Mouse (Mus musculus): Measurements from ENCODE around the gene Tmem51.
A peak's percentile ranks its signal among the peaks of the same experiment; 100 is the strongest.

The Tmem51 gene

DNA sequence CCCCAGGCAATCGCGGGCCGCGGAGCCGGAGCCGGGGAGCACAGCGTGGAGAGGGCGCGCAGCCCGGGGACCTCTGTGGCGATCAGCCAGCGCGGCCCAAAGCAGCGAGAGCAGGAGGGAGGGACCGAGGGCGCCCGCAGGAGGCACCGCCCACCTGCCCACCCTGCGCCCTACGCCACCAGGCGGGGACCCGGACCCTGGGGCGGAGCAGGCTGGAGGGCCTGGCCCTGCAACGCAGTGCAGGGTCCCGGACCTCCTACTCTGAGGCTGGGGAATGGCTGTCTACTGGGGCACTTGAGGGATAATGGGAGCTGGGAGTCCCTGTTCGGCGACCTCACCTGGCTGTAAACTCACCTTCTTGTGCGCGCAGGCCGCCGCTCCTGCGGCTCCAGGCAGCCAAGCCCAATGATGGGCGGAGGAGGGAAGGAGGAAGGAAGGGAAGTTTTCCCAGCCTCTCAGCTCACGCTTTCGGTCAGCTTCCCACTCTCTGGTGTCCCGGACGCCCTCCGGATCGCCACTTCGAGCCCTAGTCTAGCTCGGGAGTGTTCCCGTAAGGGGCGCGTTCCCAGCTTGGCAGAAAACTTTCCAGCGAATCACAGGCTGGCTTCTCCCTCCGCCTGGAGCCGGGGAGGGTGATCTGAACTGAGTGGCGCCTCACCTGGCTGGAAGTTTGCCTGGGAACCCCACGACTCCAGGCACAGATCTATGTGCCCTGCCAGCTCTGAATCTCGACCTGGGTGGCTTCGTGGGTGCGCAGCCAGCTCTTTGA lies at the start of gene Tmem51:
Gene Tmem51 (minus strand): TSS at position 174 of the 769 bp plus-strand sequence.
- peak; percentile 69 for DNase-seq

DNA sequence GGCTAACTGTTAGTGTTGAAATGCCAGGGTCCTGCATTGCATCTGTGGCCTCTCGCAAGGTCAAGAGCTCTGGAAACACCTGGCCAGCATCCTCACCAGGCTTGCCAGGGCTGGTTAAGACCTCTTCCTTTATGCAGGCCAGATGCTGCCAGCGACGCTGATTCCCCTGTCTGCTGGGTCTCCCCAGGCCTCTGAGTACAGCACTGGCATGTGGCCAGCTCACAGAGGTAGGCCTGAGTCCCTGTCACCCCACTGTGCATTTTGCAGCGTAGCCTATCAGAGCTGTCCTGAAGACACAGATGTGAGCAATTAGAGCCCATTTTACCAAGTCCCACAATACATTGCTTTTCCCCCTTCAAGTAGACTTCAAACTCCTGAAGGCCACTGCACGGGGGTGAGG lies 46.1 kb upstream of the Tmem51 start:
- DNase-seq, result no peak

DNA sequence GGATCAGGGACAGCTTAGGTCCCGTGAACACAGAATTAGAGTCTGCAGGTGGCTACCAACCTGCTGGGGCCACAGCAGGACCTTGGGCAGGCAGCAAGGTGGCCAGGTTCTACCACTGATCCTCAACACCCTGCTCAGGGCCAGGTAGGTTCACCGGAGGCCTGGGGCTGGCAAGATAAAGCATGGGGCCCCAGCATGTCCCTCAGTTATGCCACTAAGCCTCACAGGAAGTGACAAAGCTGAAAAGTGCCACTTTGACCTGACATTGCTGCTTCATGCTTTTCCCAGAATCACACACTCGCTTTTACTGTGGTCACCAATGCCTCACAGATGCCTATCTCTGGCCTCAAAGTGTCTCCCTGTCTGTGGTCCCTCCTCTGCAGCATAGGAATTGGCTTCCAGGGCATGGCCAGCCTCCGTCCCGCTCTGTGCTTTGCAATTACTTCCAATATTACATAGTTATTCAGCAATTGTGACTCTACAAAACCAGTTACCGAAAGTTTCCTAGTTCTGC lies 43.2 kb upstream of the Tmem51 start:
- no peak for DNase-seq

DNA sequence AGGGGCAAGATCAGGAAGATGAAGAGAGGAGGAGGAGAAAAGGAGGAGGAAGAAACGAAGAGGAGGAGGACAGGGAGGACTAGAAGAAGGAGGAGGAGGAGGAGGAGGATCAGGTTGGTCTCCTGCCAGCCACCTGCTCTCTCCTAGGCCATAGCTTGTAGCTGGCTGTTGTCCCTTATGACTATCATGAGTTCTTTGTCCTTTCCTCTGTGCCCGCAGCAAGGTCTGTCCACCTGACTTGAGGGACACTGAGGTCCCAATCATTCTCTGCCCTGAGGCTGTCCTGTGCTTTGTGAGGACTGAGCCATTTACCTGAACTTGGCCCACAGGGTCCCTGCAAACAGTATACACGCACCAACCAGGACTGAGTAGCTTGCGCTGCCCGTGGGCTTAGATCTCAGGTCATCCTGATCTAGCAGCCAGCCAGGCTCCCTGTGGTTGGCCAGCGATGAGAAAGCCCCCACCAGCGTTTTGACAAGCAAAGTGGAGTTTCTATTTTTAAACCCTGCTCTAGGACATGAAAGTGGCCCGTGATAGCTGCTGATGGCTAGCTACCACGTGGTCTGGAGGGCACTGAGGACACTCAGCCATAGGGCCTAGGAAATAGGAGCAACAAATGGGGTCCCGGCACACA lies 42.7 kb upstream of the Tmem51 start:
- no peak for DNase-seq

DNA sequence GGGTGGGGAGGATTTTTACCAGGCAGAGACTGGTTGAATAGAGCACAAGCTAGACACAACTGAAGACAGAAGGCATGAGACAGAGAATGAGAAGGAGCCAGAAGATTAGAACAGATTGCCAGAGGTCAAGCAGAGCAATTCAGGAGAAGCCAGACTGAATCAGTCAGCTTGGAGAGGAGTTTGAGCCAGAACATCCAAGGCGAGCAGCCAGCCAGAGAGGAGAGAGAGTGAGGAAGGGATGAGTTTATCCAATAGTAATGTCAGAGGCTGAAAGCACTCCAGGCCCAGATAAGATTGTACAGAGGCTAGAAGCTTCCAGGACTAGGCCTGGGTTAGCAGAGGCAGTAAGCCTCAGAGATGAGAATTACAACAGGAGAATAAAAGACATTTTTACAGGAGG lies 37.1 kb upstream of the Tmem51 start:
- no peak for DNase-seq

DNA sequence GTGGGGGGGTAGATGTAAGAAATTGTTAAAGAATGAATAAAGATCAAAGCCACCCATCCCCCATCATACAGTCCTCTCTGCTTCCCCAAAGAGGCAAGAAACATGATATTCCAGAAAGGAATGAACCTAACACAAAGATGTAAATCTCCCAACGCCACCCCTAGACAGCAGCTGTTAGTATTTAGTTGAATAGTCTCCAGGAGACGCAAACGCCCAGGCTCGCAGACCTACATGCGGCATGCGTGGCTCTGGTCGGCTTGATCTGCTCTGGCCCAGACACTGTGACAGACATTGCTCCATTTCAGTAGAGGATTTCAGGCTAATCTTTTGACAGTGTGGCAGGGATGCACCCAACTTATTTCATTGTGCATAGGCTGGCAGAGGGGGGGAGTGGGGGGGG lies 34.4 kb upstream of the Tmem51 start:
- DNase-seq, result no peak

DNA sequence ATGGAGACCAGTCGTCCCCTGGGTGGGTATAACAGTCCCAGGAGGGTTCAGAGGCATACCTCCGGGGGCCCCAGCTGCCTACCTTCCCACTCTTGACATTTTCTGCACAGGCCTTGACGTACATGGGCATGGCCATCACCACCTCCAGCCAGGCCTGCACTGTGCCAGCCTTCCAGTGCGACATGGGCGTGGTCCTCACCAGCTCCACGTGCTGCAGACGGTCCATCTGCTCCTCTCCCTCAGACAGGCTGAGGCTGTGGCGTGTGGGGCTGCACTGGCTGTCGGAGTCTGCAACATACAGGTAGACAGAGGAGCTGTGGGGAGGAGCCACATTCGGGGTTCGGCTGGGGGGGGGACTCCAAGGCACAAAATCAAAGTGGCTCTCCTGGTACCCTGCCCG lies 33.9 kb upstream of the Tmem51 start:
- DNase-seq, result no peak

DNA sequence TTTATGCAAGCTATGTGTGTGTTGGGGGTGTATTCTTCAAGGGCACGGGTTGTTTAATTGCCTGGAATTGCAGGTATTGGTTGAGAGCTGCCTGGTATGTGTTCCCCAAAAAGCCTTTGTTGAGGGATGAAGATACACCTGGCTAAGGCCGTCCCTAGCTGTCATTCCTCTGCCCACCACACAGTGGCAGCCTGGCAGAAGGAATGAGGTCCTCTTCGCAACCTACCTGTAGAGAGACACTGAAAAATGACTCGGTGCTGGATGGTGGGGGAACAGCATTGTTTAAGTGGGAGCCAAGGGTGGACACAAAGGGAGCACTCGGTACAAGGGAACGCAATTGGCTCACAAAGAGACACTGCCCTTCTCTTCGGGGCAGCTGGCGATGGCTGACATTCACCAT lies 29.2 kb upstream of the Tmem51 start:
- peak; percentile 67 for DNase-seq

DNA sequence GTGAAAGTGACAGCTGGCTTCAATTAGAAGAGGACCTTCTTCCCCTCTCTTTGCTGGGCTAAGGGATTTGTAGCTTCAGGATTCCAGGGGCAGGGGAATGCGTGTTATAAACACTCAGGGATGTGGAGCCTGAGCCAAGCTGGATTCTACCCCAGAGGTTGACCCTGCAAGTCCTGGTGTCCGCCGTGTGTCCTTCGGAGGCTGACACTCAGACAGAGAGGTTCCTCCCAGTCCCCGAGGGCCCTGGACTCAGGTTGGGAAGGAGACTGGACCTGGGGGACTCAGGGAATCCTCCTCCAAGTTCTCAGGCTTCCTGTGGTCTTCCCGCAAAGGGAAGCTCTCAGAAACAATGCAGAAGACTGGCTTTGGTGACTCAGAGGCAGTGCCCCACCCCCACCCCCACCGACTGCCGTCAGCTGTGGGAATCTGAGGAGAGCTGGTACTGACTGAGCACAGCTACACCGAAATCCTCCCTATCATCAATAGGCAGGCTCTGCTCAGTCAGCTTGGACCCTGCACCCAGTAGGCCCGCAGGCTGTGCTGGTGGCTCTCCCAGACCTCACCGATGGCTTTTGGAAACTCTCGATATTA lies 19.1 kb upstream of the Tmem51 start:
- DNase-seq, result no peak

DNA sequence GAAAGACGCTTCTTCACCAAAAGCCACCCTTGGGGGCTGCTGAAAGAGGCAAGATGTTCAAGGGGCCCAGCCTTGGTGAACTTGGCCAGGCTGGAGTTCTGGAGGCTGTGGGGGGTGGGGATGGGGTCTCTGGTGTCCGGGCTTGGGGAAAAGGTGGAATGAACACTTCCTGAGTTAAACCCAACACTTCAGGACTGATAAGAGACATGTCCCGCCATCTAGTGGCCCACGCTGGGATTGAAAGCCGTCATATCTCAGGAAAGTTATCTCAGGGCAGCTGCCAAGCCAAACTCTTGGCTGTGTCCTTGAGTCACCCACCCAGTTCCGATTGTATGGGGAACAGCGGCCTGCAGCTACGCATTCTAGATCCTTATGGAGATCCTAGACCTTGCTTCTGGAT lies 14.2 kb upstream of the Tmem51 start:
- DNase-seq, result peak; percentile 77

DNA sequence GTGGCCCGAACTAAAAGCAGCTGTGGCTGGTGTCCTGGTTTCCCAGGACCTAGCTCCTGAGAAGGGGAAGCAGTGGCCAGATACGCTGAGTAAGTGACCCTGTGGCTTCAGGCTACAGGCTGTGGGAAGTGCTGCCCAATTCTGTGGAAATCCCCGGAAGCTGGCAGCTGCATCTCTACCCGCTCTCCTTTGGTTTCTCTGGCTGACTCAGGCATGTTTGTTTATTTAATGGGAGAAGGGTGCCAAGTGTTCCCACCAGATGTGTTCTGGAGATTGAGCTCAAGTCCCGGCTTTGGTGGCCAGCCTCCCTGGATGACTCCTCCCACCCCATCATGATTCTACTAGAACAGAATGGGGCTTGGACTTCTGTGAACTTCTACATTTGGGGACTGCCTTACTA lies 13.8 kb upstream of the Tmem51 start:
- no peak for DNase-seq

DNA sequence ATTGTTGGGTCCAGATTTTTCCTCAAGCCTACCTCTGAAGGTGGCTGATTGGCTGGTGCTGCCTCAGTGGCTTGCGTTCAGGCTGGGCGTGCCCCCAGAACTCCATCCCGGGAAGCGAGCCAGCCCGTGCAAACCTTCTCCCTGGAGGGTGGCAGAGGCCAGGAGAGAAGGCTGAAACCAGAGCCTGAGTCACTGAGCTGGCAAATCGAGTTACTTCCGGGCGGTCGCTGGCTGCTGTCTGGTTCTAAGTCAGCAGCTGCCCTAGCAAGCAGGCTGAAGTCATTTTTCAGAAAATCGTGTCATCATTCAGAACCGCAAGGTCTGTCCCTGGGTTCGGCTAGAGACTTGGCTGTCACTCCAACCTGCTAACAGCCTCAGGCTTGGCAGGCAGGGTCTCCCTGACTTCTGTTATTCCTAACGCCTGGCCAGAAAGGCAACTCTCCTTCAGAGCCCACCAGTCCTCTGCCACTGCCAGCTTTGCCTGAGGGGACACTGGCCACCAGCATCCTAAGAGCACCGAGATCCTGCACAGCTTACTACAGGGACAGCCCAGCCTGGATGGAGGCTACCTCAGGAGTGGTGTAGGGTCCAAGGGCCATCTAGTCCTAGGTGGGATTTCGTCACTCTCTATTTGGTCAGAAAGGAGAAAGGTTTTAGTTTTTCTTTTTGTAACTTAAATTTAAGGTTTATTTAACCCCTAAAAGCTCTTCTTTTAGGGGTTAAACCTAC lies 11.6 kb upstream of the Tmem51 start:
- peak; percentile 51 for DNase-seq

DNA sequence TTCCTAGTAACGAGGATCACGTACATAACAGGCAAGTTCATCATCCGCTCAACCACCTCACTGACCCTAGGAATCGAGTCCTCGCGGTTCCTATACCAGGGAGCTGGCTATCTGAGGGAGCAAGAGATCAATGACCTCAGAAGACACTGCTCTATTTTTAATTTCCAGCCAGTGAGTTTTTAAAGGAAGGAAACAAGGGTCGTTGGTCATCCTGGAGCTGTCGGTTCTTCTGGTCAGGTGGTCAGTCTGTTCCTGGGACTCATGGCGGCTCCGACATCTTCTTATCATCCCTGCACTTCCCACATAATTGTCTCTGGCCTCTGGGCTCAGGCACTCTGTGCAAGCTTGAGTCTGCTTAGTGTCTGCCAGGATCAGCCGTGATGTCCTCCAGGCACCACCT lies 10.3 kb upstream of the Tmem51 start:
- no peak for DNase-seq

DNA sequence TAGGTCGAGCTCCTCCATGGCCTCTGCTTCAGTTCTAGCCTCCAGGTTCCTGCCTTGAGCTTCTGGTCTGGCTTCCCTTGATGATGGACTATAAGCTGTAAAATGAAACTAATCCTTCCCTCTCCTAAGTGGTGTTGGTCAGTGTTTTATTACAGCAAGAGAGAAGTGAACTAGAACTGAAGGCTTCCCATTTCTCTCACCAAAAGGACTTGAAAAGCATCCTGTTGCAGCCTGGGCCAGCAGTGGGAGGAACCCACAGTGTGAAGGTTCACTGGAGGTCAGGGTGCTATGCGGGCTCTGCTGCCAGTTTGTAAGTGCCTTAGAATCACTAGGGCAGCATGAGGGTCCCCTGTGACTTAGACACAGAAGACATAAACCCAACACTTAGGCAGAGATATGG lies 7.0 kb upstream of the Tmem51 start:
- DNase-seq, result no peak

DNA sequence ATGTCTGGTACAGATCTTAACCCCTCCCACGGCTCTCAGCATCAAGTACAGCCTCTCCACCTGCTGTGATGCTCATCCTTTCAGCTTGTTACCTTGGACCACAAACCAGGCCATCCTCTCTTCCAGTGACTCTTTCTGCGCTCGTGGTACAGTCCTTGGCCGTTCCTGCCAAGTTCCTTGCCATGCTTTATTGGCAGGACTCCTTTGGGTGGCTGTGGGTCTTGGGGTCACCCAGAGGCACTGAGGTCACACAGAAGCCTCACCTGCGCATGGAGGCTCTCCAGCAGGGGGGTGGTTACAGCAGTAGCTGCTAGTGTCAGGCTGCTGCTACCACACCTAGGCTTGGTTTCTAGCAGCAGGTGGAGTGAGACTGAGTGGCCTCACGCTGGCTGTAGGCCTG lies 5.9 kb upstream of the Tmem51 start:
- no peak for DNase-seq

DNA sequence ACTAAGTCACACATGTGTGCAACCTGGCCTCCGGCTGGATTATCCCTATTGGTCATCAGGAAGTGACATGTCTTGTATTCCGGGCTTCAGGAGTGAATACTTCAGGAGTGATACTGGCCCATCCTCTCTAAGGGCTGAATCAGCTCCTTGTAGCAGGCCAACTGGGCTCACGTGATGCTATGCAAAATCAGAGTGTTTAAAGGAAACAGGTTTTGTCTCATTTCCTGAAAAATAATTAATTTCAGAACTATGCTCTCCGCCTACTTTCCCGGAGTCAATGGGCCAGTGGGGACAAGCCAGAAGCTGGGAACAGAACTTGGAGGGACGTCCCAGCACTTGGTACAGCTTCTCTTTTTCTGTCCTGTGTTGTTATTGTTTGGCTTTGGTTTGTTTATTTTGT lies 4.7 kb upstream of the Tmem51 start:
- DNase-seq, result no peak

DNA sequence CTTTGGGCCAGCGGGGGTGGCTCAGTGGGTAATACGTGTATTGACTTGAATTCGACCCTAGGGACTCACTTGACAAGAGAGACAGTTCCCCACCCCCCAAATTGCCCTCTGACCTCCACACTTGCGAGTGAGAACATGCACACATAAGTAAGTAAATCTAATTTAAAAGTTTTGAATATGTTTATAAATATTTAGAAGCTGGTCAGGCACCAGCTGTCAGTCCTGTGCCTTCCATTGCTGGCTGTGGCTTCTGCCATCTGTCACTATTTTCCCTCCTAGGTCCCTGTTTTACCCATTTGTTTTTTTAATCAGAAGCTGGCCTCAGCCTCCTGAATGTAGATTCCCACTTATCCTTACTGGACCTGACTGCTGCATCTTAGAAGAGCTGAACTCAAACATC lies 4.3 kb upstream of the Tmem51 start:
- no peak for DNase-seq

DNA sequence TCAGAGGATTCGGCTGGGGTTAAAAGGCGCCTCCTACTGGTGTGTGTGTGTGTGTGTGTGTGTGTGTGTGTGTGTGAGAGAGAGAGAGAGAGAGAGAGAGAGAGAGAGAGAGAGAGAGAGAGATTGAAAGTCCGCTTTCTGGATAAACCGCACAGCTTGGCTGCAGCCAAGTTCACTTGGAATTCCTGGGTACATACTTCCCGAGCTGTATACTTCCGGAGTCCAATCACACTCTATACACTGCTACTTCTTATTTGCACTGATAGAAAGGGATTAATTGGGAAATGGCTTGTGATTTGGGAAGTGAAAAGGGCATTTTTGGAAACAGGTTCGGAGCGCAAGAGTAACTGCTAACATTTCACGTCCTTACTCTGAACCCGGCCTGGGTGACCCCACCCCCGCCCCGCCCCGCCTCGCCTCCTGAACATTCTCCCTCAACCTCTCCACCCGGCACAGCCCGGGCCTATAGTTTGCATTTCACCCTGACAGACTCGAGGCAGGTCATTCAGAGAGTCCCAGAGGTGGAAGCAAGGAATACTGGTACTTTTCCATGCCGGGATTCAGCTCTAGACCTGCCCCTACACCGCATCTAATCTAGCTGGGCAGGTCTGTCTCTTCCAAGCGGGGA lies 946 bp upstream of the Tmem51 start:
- no peak for DNase-seq

DNA sequence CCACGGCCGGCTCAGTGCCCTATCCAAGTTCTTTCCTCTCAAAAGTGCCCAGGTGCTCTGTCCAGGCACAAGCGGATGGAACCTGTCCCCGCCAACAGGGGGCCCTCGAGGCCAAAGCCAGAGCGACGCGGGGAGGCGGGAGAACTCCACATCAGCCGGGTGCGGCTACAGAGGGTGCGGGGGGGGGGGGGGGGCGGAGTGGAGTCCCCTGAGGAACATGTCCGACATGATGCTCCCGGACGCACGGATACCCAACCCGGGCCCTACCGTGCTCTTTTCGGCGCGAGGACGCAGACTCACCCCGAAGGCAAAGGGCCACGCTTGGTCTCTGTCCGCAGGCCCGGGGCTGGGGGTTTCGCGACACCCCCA lies 358 bp downstream of the Tmem51 start:
- DNase-seq, result peak; percentile 80

DNA sequence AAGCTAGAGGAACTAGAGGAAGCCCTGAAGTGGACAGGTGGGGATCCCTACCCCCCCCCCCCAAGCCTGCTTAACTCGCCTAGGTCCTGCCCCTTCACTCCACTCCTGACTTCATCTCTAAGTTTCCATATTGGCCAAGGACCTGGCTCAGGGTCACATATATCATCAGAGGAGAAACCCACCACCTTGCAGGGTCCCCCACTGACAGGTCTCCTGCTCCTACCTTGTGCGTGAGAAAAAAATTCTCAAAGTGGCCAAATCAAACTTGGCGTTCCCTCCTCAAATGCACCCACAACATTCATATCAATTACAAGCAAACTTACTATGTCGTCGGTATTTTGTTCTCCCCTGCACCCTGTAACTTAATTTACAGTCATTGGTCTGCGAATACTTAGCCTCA lies 911 bp downstream of the Tmem51 start:
- no peak for DNase-seq

DNA sequence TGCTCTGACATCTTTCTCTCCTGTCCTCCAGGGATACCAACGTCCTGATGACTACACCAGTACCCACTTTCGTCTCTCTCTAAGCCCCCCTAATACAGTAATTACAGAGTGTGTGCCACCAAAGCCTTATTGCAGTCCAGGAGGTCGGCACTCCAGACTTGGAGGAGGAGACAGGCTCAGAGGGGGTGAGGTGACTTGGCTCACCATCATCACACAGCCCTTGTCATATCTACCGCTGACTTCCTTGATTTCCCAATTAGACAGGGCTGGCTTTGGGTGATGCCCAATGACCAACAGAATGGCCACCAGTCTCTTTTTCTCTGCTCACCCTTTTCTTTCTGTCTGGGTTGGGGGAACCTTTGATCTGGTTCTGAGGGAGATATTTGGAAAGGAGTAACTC lies 1.4 kb downstream of the Tmem51 start:
- DNase-seq, result no peak

DNA sequence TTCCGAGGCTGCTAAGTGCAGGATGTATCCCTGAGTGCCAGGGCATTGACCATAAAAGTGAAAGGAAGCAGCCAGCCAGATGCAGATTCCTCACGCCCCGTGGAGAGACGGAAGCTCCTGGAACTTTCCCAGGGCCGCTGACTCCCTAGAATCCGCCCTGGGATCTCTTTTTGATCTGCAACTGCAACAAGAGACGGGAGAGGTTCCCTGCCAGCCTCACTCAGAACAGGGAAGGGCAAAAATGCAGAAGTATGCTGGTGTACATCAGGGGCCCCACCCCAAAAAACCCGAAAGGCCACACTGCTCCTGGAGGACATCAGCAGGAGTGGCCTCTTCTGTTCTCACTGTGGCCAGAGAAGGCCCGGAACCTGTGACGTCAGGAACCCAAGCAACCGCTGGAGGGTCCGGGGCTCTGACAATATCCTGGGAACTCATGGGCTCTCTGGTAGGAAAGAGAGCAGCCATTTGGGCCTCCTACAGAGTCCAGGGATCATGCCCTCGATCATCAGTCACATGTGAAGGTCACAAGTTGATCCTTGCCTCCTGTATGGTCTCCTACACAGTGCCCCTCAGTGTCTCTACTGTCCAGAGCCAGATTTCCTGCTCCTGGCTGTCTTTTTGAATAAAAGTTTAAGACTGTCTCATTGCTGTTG lies 2.3 kb downstream of the Tmem51 start:
- DNase-seq, result no peak
